Mouse (Mus musculus): ENCODE results near the gene Smyd5. TPM values are rescaled to one million over a fixed set of nuclear protein-coding genes. Genes with fewer than 3 reads are reported as not detected.

Smyd5 gene
- polyA plus RNA-seq (2017; shearing (Covaris generic)), result 60.0 TPM

DNA sequence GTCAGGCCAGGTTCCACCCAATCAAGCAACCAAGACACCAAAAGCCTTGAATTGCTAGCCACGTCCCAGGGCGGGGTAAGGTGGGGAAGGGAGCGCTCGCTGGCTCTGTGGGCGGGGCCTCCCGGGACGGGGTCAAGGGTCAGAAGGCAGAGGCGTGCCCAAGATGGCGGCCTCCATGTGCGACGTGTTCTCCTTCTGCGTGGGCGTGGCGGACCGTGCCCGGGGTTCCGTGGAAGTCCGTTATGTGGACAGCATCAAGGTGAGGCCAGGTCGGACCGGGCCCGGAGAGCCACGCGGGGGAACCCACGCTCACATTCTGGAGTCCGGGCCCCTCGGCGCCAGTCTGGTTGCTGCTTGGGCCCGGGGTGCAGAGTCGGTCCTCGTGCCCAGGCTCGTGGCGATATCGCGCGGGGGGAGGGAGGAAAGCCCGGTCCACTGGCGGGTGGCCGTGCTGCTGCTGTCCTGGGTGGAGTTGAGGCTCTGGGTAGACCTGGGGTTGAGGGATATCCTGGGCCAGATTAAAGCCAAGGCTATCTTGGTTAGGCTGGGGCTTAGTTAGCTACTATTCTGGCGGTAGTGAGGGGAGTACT, at the start of gene Smyd5:
Gene Smyd5 (plus strand): TSS at position 148 of the 590 bp plus-strand sequence.

GRCm38 (mm10) chr6:85423836-85424379, 7.9 kb upstream of the Smyd5 start, which contains the start of gene Noto:
Gene Noto (plus strand): TSS chr6:85423886.

GRCm38 (mm10) chr6:85450697-85451663, 19.2 kb downstream of the Smyd5 start, which contains the start of gene Cct7:
Gene Cct7 (plus strand): TSS chr6:85451514.

GRCm38 (mm10) chr6:85451664-85452410, 20.0 kb downstream of the Smyd5 start, which contains the start of gene Pradc1:
Gene Pradc1 (minus strand): TSS chr6:85451970.

Other genes with a start within 250 kb of the Smyd5 start
- gene Emx1, start 244.6 kb upstream of the Smyd5 start, polyA plus RNA-seq (2017; shearing (Covaris generic)), result not detected
- 1.5 TPM for gene Sfxn5, start 98.6 kb upstream of the Smyd5 start, polyA plus RNA-seq (2017; shearing (Covaris generic))
- gene Rab11fip5, start 57.4 kb upstream of the Smyd5 start, polyA plus RNA-seq (2017; shearing (Covaris generic)), result 0.52 TPM
- not detected for gene Noto, start 8.1 kb upstream of the Smyd5 start, polyA plus RNA-seq (2017; shearing (Covaris generic))
- 347 TPM for gene Cct7, start 19.5 kb downstream of the Smyd5 start, polyA plus RNA-seq (2017; shearing (Covaris generic))
- 20.4 TPM for gene Pradc1, start 20.0 kb downstream of the Smyd5 start, polyA plus RNA-seq (2017; shearing (Covaris generic))
- 0.50 TPM for gene Fbxo41, start 71.0 kb downstream of the Smyd5 start, polyA plus RNA-seq (2017; shearing (Covaris generic))
- gene Egr4, start 81.6 kb downstream of the Smyd5 start, polyA plus RNA-seq (2017; shearing (Covaris generic)), result not detected
- gene Alms1, start 155.5 kb downstream of the Smyd5 start, polyA plus RNA-seq (2017; shearing (Covaris generic)), result 1.7 TPM